1 mouse cellular context compared by ENCODE assay signal in genomic region chr9:70174896-70175295, GRCm38 (mm10).
TF ChIP-seq lines count a peak whose summit lies in the region.

No protein-coding gene starts in this region.

TF ChIP-seq in CH12.LX, 34 proteins besides CTCF, POLR2A, EP300 and RAD21:
- TF ChIP-seq IRF4 (IDR thresholded peaks at IDR 0.05; ENCODE audit: low read depth, low read length) (peak; percentile 61), ELF1 (IDR thresholded peaks at IDR 0.05; ENCODE audit: low read depth, low read length) (no peak)
